ENCODE assay signal across 11 mouse cellular contexts in the genomic region with DNA sequence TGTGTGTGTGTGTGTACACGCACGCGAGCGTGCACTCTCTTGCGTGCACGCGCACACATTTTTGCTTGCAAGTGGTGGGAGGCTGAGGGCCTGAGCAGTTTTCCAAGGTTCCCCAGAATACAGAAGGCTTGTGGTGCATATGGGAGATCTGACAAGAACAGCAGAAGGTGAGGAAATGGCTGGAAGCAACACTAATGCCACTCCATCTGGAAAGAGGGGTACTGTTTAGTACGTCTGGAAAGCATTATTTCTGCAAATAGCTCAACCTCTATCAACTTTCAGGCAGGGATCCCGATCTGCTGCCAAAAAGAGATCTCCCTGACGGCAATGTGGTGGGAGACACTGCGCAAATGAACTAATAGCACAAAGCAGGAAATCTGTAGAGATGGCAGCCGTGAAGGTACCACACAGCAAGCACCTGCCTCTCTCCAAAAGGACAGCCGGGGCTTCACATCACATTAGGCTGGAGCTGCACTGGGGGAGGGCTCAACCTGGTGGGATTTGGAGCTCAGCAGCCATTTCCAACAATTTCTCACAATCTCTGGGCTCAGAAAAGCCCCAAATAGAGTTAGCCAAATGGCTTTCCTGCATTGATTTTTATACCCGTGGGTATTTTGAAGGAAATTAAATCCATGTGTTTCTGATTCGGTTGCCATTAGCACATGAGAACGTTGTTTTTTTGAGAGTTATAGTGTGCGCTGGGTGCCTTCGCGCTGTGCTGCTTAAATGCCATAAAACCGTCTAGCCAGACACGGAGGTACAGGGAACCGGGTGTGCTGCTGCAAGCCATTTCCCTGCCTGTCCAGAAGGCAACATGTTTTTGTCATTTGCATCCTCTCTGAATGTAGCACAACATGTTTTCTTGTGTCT.
DNase-seq lines count a peak whose midpoint lies in the region; ATAC-seq lines count a peak whose summit lies in the region.
"Had no signal": no experiment of that assay in that cellular context is flagged by ENCODE, and none has a peak within 500 bp of the region (broad histone marks: within the 10 kb centered on the region; RNA-seq: fewer than 3 reads in every experiment).

No protein-coding gene starts in this region.

- no peak for DNase-seq in forebrain, embryonic 11.5 days (ENCODE audit: low spot score)
- DNase-seq in cerebellum, adult 11-12 months: peak; percentile 93
- DNase-seq in forebrain, embryonic 14.5 days (ENCODE audit: low spot score): peak; percentile 86
- DNase-seq in layer of hippocampus, postnatal 36 days: peak; percentile 40 to 53
- DNase-seq in adrenal gland, postnatal 14 days: no peak
- no peak for DNase-seq in spleen, postnatal 10 days (ENCODE audit: low spot score in 2 of 2)
- DNase-seq: kidney, adult 8-10 months; lung, postnatal 4 days had no signal

- WGBS in forebrain, embryonic 12.5 days: 80% methylated on average over 22 of the region's 22 CpGs
- 83% methylated on average over 22 of the region's 22 CpGs for WGBS in forebrain, embryonic 11.5 days
- whole genome bisulfite sequencing in forebrain, embryonic 14.5 days: 72% methylated on average over 22 of the region's 22 CpGs
- 80% methylated on average over 22 of the region's 22 CpGs for WGBS in intestine, embryonic 16.5 days

- H3K27me3 ChIP-seq in forebrain, embryonic 12.5 days: 0 out of 2 replicates have a peak, but pooled peaks cover 3% of the 10 kb centered on the region
- no peaks in the 10 kb centered on the region for H3K27me3 ChIP-seq in forebrain, embryonic 11.5 days (ENCODE audit: control insufficient read depth, insufficient read depth, low read length)
- no peaks in the 10 kb centered on the region for H3K27me3 ChIP-seq in forebrain, embryonic 14.5 days (replicated peaks; ENCODE audit: control insufficient read depth, insufficient read depth, low read length)
- no peaks in the 10 kb centered on the region for H3K27me3 ChIP-seq in intestine, embryonic 16.5 days (replicated peaks; ENCODE audit: control insufficient read depth, insufficient read depth, low read length)

- no peak overlapping the region for H3K9ac ChIP-seq in forebrain, embryonic 12.5 days
- H3K9ac ChIP-seq in forebrain, embryonic 11.5 days (ENCODE audit: low read length): no peak overlapping the region
- H3K9ac ChIP-seq in forebrain, embryonic 14.5 days (ENCODE audit: low read length): no peak overlapping the region
- H3K9ac ChIP-seq in intestine, embryonic 16.5 days (ENCODE audit: low read depth, low read length): no peak overlapping the region

- no peak overlapping the region for H3K4me2 ChIP-seq in forebrain, embryonic 12.5 days
- H3K4me2 ChIP-seq in forebrain, embryonic 11.5 days (ENCODE audit: low read depth, low read length, severe bottlenecking): no peak overlapping the region
- H3K4me2 ChIP-seq in forebrain, embryonic 14.5 days (ENCODE audit: low read length): no peak overlapping the region
- H3K4me2 ChIP-seq in intestine, embryonic 16.5 days (ENCODE audit: low read depth, low read length): no peak overlapping the region

- H3K9me3 ChIP-seq in forebrain, embryonic 12.5 days: no peaks in the 10 kb centered on the region
- no peaks in the 10 kb centered on the region for H3K9me3 ChIP-seq in forebrain, embryonic 11.5 days (ENCODE audit: control insufficient read depth, low read length)
- no peaks in the 10 kb centered on the region for H3K9me3 ChIP-seq in forebrain, embryonic 14.5 days (replicated peaks; ENCODE audit: control insufficient read depth, low read length)
- H3K9me3 ChIP-seq in intestine, embryonic 16.5 days (ENCODE audit: control insufficient read depth, low read length): no peaks in the 10 kb centered on the region
- H3K9me3 ChIP-seq: heart, embryonic 10.5 days had no signal

- no peak overlapping the region for H3K4me3 ChIP-seq in forebrain, embryonic 12.5 days (replicated peaks)
- H3K4me3 ChIP-seq in forebrain, embryonic 11.5 days (ENCODE audit: low read depth, low read length): no peak overlapping the region
- H3K4me3 ChIP-seq in forebrain, embryonic 14.5 days (ENCODE audit: low read depth, low read length): no peak overlapping the region
- no peak overlapping the region for H3K4me3 ChIP-seq in intestine, embryonic 16.5 days (ENCODE audit: low read length)
- H3K4me3 ChIP-seq: heart, embryonic 10.5 days had no signal

- peaks cover 25% of the 10 kb centered on the region for H3K4me1 ChIP-seq in forebrain, embryonic 12.5 days
- H3K4me1 ChIP-seq in forebrain, embryonic 11.5 days (replicated peaks; ENCODE audit: control insufficient read depth, insufficient read depth, low read length): peaks cover 10% of the 10 kb centered on the region
- peaks cover 15% of the 10 kb centered on the region for H3K4me1 ChIP-seq in forebrain, embryonic 14.5 days (ENCODE audit: control insufficient read depth, insufficient read depth, low read length)
- peaks cover 10% of the 10 kb centered on the region for H3K4me1 ChIP-seq in intestine, embryonic 16.5 days (ENCODE audit: control insufficient read depth, insufficient read depth, low read length)

- ATAC-seq in forebrain, embryonic 12.5 days (ENCODE audit: low FRiP score): 0 out of 2 replicates have a peak, but pooled peaks have one; percentile 40
- no peak for ATAC-seq in forebrain, embryonic 11.5 days (replicated peaks; ENCODE audit: low FRiP score)
- ATAC-seq in forebrain, embryonic 14.5 days: peak; percentile 83
- no peak for ATAC-seq in intestine, embryonic 16.5 days

- no peaks in the 10 kb centered on the region for H3K36me3 ChIP-seq in forebrain, embryonic 12.5 days (replicated peaks)
- no peaks in the 10 kb centered on the region for H3K36me3 ChIP-seq in forebrain, embryonic 11.5 days (ENCODE audit: control insufficient read depth, insufficient read depth, low read length)
- no peaks in the 10 kb centered on the region for H3K36me3 ChIP-seq in forebrain, embryonic 14.5 days (ENCODE audit: control insufficient read depth, insufficient read depth, low read length)
- no peaks in the 10 kb centered on the region for H3K36me3 ChIP-seq in intestine, embryonic 16.5 days (ENCODE audit: control insufficient read depth, insufficient read depth, low read length)
- H3K36me3 ChIP-seq: heart, embryonic 10.5 days had no signal

- H3K27ac ChIP-seq in forebrain, embryonic 12.5 days: no peak overlapping the region
- H3K27ac ChIP-seq in forebrain, embryonic 11.5 days (ENCODE audit: low read depth, low read length): no peak overlapping the region
- no peak overlapping the region for H3K27ac ChIP-seq in forebrain, embryonic 14.5 days (ENCODE audit: low read depth, low read length)
- no peak overlapping the region for H3K27ac ChIP-seq in intestine, embryonic 16.5 days (ENCODE audit: low read length)
- H3K27ac ChIP-seq: heart, embryonic 10.5 days had no signal

Comparison
In these comparisons a context has a peak if more than half of its experiments do, and no peak if none do; other contexts are left out.
1. ATAC-seq: peak in forebrain, embryonic 12.5 days (single experiment) and forebrain, embryonic 14.5 days (single experiment); none in forebrain, embryonic 11.5 days (single experiment) and intestine, embryonic 16.5 days (single experiment).
2. DNase-seq: peak in cerebellum, adult 11-12 months (single experiment), forebrain, embryonic 14.5 days (single experiment) and layer of hippocampus, postnatal 36 days (2 of 2); none in forebrain, embryonic 11.5 days (single experiment), adrenal gland, postnatal 14 days (single experiment) and spleen, postnatal 10 days (0 of 2).